Mouse (Mus musculus): ENCODE measurements around the gene Kcnmb4. TPM values are rescaled to one million over a fixed set of nuclear protein-coding genes. Genes with fewer than 3 reads are reported as not detected.

Gene Kcnmb4
- polyA plus RNA-seq, 1 experiment from 2014 or later = 0.24 TPM

GRCm38 (mm10) chr10:116370991-116371725 lies 102.5 kb downstream of the Kcnmb4 start:
- H3K36me3 ChIP-seq = no peaks in the 10 kb centered on the region
- H3K27ac ChIP-seq = no peak overlapping the region
- H3K9me3 ChIP-seq (replicated peaks) = no peaks in the 10 kb centered on the region
- ATAC-seq (ENCODE audit: low read depth) (no peak), DNase-seq (no peak)
- H3K4me3 ChIP-seq (replicated peaks) = no peak overlapping the region
- no peak overlapping the region for H3K4me2 ChIP-seq
- WGBS (ENCODE audit: insufficient replicate concordance) = 69% methylated on average over 6 of the region's 6 CpGs
- no peaks in the 10 kb centered on the region for H3K27me3 ChIP-seq
- no peak overlapping the region for H3K9ac ChIP-seq
- H3K4me1 ChIP-seq (replicated peaks) = no peaks in the 10 kb centered on the region

Other genes starting within 250 kb of the Kcnmb4 start
- gene Ptprb, start 198.4 kb downstream of the Kcnmb4 start, polyA plus RNA-seq (2015; fragmentation: Nextera tagmentation; extraction: Ambion mirVana) = 1.2 TPM in 2 replicates
- gene Cnot2, start 107.6 kb upstream of the Kcnmb4 start, polyA plus RNA-seq (2015; fragmentation: Nextera tagmentation; extraction: Ambion mirVana) = 42.3 and 54.4 TPM in 2 replicates

Data from liver, embryonic 13.5 days (tissue).